Mouse (Mus musculus): Measurements from ENCODE around the gene Adam33. TPM values are rescaled to one million over a fixed set of nuclear protein-coding genes. Genes with fewer than 3 reads are reported as not detected.

Adam33 gene
- polyA plus RNA-seq (2012; rRNA removed): 52.5 and 54.7 TPM in 2 replicates

GRCm38 (mm10) chr2:131063404-131063864, at the start of gene Adam33:
Gene Adam33 (minus strand): TSS chr2:131063814.

GRCm38 (mm10) chr2:131086667-131087390, 23.2 kb upstream of the Adam33 start, which contains the start of gene Siglec1:
Gene Siglec1 (minus strand): TSS chr2:131086765.

GRCm38 (mm10) chr2:131042988-131043387, 20.6 kb downstream of the Adam33 start, which contains the start of gene Gfra4:
Gene Gfra4 (minus strand): TSS chr2:131043088.

Other genes starting within 250 kb of the Adam33 start
- 56.1 and 58.9 TPM in 2 replicates for gene 4930402H24Rik, start 157.4 kb downstream of the Adam33 start, polyA plus RNA-seq (2012; rRNA removed)
- gene Atrn, start 157.3 kb downstream of the Adam33 start, polyA plus RNA-seq (2012; rRNA removed): 16.3 and 21.1 TPM in 2 replicates
- 58.1 and 88.6 TPM in 2 replicates for gene Gfra4, start 20.7 kb downstream of the Adam33 start, polyA plus RNA-seq (2012; rRNA removed)
- gene Siglec1, start 23.0 kb upstream of the Adam33 start, polyA plus RNA-seq (2012; rRNA removed): 20.0 and 22.6 TPM in 2 replicates
- 19.0 and 21.7 TPM in 2 replicates for gene Hspa12b, start 63.5 kb upstream of the Adam33 start, polyA plus RNA-seq (2012; rRNA removed)
- not detected in 2 replicates for gene Gm11037, start 69.7 kb upstream of the Adam33 start, polyA plus RNA-seq (2012; rRNA removed)
- 185 and 192 TPM in 2 replicates for gene 1700037H04Rik, start 96.3 kb upstream of the Adam33 start, polyA plus RNA-seq (2012; rRNA removed)
- gene Cenpb, start 116.3 kb upstream of the Adam33 start, polyA plus RNA-seq (2012; rRNA removed): 102 and 138 TPM in 2 replicates
- 33.2 and 38.4 TPM in 2 replicates for gene Cdc25b, start 123.1 kb upstream of the Adam33 start, polyA plus RNA-seq (2012; rRNA removed)
- gene Spef1, start 123.5 kb upstream of the Adam33 start, polyA plus RNA-seq (2012; rRNA removed): 23.8 and 27.1 TPM in 2 replicates
- gene Ap5s1, start 143.3 kb upstream of the Adam33 start, polyA plus RNA-seq (2012; rRNA removed): 47.3 and 50.6 TPM in 2 replicates
- gene Mavs, start 170.2 kb upstream of the Adam33 start, polyA plus RNA-seq (2012; rRNA removed): 80.6 and 99.1 TPM in 2 replicates
- 18.0 and 22.6 TPM in 2 replicates for gene Pank2, start 198.7 kb upstream of the Adam33 start, polyA plus RNA-seq (2012; rRNA removed)